Mouse (Mus musculus): ENCODE results near the gene Wdr81.

Gene Wdr81

DNA sequence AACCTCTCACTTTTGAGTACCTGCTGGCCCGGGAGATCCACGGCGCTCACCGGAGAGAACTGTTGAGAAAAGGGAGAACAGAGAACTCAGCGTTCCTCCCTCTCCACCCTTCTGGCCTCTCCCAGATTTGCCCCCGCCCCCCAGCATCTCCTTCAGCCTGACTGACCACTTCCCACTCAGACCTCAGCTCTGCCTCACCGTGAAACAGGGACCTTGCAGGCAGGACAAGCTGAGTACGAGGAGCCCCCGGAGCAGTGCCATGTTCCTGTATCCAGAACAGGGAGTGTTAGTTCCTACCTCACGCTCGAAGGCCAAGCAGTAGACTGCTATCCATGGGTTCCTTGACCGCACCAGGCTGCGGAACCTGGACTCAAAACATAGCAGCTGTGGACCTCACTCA, 16.3 kb downstream of the Wdr81 start:
- DNase-seq (ENCODE audit: extremely low spot score), result no peak

- no peak for DNase-seq (ENCODE audit: extremely low spot score)
These were observed 20.4 kb downstream of the Wdr81 start for GRCm38 (mm10) chr11:75434138-75434537.

- no peak for DNase-seq (ENCODE audit: extremely low spot score)
These were observed 23.2 kb downstream of the Wdr81 start for GRCm38 (mm10) chr11:75431307-75431706.

GRCm38 (mm10) chr11:75429019-75429705, 25.4 kb downstream of the Wdr81 start:
- DNase-seq (ENCODE audit: extremely low spot score), result no peak

DNA sequence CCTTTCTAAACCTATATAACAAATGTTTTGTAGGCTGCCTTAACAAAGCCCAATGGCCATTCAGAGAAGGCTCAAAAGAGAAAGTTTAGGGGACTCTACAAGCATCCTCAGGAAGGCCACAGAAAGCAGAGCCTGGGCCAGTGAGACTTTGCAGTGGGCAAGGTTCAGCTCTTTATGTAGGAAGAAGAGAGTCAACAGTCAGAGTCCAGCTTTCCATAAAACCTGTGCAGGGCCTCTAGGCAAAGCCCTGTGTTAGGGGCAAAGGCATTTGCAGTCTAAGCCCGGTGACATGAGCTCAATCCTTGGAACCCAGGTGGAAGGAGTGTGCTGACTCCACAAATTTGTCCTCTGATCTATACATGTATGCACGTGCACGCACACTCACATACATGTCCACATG, 30.1 kb downstream of the Wdr81 start:
- DNase-seq (ENCODE audit: extremely low spot score), result no peak

DNA sequence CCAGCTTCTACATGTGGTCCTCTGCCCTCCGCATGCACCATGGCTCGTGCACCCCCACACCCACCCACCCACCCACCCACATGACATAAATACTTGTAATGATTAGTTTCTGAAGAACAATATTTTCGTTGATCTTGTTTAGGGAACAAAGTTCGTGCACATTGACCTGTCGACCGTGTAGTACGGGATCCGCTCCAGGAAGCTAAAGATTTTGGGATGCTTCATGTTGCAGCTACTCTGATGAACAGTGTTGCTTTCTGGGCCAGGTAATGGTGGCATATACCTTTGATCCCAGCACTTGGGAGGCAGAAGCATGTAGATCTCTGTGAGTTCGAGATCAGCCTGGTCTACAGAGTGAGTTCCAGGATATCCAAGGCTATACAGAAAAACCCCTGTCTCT, 30.5 kb downstream of the Wdr81 start:
- no peak for DNase-seq (ENCODE audit: extremely low spot score)

GRCm38 (mm10) chr11:75423091-75423490, 31.4 kb downstream of the Wdr81 start:
- no peak for DNase-seq (ENCODE audit: extremely low spot score)

DNA sequence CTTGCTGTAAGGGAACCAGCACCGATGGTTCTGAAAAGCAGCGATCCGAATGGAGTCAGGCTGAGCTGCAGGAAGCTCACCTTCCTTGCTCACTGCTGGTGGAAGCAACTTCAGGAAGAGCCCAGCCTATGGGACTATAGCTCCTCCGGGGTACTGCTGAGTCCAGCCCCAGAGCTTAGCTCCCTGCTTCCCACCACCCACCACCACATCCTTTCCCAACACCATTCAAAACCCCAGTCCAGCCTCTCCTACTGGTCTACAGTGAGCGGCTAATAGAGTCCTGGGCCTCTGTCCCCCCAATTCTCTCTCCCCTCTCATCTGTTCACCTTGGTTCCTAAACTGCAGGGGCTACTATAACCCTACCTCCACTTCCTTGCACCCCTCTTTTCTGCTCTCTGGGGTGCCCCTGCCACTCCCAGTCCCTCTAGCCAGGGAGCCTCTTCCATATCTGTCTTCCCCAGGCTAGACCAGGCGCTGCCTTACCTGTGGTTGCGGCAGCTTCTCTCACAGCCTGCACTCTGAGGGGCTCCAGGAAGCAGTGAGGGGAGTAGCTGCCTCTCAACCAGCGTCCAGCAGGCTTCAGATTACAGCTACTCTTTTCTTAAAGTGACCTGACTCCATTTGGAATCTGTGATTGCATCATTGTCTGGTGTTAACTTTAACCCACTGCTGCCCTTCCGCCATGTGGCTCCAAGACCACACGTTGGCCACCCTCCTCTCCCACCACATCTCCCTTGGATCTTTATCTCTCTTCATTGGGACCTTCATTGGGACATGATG, 32.3 kb downstream of the Wdr81 start, which contains the start of gene Serpinf1:
Gene Serpinf1, minus strand, starts transcription at position 689 of the 780 bp plus-strand sequence.
- DNase-seq (ENCODE audit: extremely low spot score), result peak; percentile 52

GRCm38 (mm10) chr11:75421375-75422012, 33.0 kb downstream of the Wdr81 start:
- peak; percentile 54 for DNase-seq (ENCODE audit: extremely low spot score)

DNA sequence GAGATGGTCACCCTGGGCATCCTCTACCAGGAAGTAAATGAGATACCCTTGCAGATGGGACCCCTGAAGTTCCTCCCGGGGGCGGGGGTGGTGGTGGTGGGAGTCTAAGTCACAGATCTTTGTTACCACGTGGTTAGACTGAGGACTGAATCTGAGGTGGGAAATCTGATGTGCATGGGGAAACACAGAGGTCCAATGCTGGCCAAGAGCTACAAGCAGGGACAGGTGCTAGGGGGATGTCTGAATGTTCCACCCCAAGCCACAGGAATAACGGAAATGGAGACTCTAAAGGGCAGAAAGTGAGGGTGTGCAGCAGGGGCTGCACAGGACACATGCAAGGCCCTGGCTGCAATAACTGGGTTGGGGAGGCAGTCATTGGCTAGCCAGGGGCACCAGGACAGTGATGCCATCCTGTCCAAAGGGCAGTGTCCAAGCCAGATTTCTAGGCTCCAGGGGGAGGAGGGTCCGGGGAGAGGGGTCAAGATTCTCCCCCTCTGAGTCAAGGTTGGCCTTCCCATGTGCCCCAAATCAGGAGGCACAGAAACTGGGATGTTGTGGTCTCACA, 33.6 kb downstream of the Wdr81 start:
- no peak for DNase-seq (ENCODE audit: extremely low spot score)

- no peak for DNase-seq (ENCODE audit: extremely low spot score)
These were observed 34.5 kb downstream of the Wdr81 start for GRCm38 (mm10) chr11:75420037-75420436.

- DNase-seq (ENCODE audit: extremely low spot score), result no peak
These were observed 38.5 kb downstream of the Wdr81 start for GRCm38 (mm10) chr11:75415994-75416393.

DNA sequence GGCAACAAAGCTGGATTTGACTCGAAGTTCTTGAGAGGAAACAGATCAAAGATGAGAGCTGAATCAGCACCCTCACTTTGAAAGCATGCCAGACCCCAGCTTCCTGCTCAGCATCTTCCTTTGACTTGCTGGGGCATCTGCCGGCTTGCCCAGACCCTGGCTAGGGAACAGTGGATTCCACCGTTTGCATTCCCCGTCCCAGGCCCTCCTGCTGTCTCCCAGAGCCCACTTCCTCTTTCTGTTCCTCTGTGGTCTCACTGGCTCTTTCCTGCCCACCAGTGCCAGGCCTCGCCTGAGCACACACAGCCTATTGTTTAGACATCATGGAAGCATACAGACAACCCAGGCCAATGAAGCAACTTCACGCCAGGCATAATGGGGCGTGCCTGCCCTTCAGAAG, 39.4 kb downstream of the Wdr81 start:
- DNase-seq (ENCODE audit: extremely low spot score), result no peak

- no peak for DNase-seq (ENCODE audit: extremely low spot score)
These were observed 43.9 kb downstream of the Wdr81 start for GRCm38 (mm10) chr11:75410591-75410990.

- DNase-seq (ENCODE audit: extremely low spot score), result no peak
These were observed 44.6 kb downstream of the Wdr81 start for GRCm38 (mm10) chr11:75409679-75410575.

DNA sequence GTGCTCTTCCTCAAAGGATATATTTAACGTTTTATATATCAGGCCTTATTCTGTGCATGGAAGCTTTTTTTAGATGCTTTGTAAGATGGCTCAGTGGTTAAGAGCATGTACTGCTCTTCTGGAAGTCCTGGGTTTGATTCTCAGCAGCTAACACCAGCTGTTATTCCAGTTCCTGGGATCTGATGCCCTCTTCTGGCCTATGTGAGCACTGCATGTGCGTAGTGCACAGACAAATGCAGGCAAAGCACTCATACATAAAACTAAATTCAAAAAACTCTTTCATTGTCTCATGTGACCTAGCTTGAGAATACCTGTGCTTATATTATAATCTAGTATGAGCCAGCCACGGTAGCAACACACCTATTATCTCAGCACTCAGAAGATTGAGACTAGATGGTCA, 47.7 kb downstream of the Wdr81 start:
- DNase-seq (ENCODE audit: extremely low spot score), result peak; percentile 45

GRCm38 (mm10) chr11:75406104-75406503, 48.4 kb downstream of the Wdr81 start:
- no peak for DNase-seq (ENCODE audit: extremely low spot score)

- no peak for DNase-seq (ENCODE audit: extremely low spot score)
These were observed 49.7 kb downstream of the Wdr81 start for GRCm38 (mm10) chr11:75404801-75405200.

DNA sequence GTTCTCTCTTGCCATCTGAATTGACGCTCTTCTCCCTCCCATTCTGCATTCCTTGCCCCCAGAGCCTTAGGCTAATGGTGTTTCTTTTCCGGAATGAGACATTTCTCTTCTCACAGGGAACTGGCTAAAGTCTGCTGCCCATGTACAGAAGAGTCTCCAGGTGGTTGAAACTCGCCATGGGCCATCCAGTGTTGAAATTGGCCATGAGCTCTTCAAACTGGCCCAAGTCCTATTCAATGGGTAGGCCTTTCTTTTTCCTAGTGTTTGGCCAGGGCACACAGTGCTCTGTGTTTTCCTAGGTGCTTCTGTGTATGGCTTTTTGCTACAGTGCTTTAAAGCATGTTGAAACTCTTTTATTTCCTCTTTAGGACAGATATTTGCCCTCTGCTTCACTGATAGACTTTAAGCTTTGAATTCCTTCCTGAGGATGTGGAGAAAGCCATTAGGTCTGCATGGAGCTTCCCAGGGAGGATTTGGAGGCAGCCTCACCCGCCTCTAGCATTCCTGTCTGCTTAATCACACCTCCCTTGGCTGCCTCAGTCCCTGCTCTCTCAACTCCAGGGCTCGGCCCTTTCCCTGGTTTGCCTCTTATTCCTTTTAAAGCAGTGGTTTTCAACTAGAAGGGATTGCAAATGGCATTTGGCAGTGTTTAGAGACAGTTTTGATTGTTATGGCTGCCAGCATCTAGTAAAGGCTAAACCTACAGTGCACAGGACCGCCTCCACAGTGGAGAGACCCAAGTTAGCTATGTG, 51.0 kb downstream of the Wdr81 start:
- no peak for DNase-seq (ENCODE audit: extremely low spot score)

GRCm38 (mm10) chr11:75402271-75402690, 52.2 kb downstream of the Wdr81 start:
- peak; percentile 33 for DNase-seq (ENCODE audit: extremely low spot score)

GRCm38 (mm10) chr11:75400099-75400498, 54.4 kb downstream of the Wdr81 start:
- no peak for DNase-seq (ENCODE audit: extremely low spot score)

Data from embryo, embryonic 9.5 days (tissue).